Mouse (Mus musculus) heart, embryonic 15.5 days (tissue): Measurements from ENCODE around the gene H2-Ob. TPM values are rescaled to one million over a fixed set of nuclear protein-coding genes. Genes with fewer than 3 reads are reported as not detected.
A peak's percentile ranks its signal among the peaks of the same experiment; 100 is the strongest.

Experiments used
- ATAC-seq: fragments of 200-750 bp; cut with Nextera tagmentation; replicated peaks from 2 replicates; pipeline ENCODE4 v1.8.0; 2017; ENCODE audit warnings: low read depth, moderate TSS enrichment; ENCODE audit not compliant: insufficient number of reproducible peaks, insufficient read depth, low FRiP score
- H3K27ac ChIP-seq: fragments of 300-500 bp; sonication (generic); 2 replicates; pipeline ENCODE4 v1.5.1; 2015; ENCODE audit warnings: mild to moderate bottlenecking, inconsistent platforms
- H3K27me3 ChIP-seq: fragments of 300-500 bp; sonication (generic); 2 replicates; pipeline ENCODE4 v1.6.1; 2015; ENCODE audit warnings: inconsistent platforms
- H3K36me3 ChIP-seq: fragments of 300-500 bp; sonication (generic); 2 replicates; pipeline ENCODE4 v1.6.1; 2015; ENCODE audit warnings: mild to moderate bottlenecking, inconsistent platforms
- H3K4me1 ChIP-seq: fragments of 300-500 bp; sonication (generic); replicated peaks from 2 replicates; pipeline ENCODE4 v1.6.1; 2015; ENCODE audit warnings: inconsistent platforms
- H3K4me2 ChIP-seq: fragments of 300-500 bp; sonication (generic); 2 replicates; pipeline ENCODE4 v1.6.1; 2015; ENCODE audit warnings: inconsistent platforms, mild to moderate bottlenecking, moderate library complexity
- H3K4me3 ChIP-seq: fragments of 300-500 bp; sonication (generic); 2 replicates; pipeline ENCODE4 v1.5.1; 2015; ENCODE audit warnings: mild to moderate bottlenecking, inconsistent platforms
- H3K9ac ChIP-seq: fragments of 300-500 bp; sonication (generic); 2 replicates; pipeline ENCODE4 v1.6.1; 2015; ENCODE audit warnings: mild to moderate bottlenecking, inconsistent platforms
- H3K9me3 ChIP-seq: fragments of 300-500 bp; sonication (generic); replicated peaks from 2 replicates; pipeline ENCODE4 v1.6.1; 2016; ENCODE audit warnings: inconsistent platforms
- WGBS: fragments of 180-500 bp; shearing (Covaris S2); methylation state at CpG from one replicate; pipeline ENCODE4 v1.1.7; 2015; ENCODE audit warnings: mixed read lengths; 5-methylcytosine and 5-hydroxymethylcytosine counted together
- polyA plus RNA-seq: library from polyadenylated mRNA; unstranded; fragments of >200 nt; fragmentation: Nextera tagmentation; extraction: Ambion mirVana; gene quantifications from 2 replicates; pipeline ENCODE4 v1.2.1, GENCODE M21; 2015

Gene H2-Ob
- polyA plus RNA-seq, 1 experiment from 2014 or later: 0.14 TPM

- no peak for ATAC-seq
- H3K27ac ChIP-seq: no peak overlapping the region
- no peaks in the 10 kb centered on the region for H3K36me3 ChIP-seq
- H3K4me1 ChIP-seq: no peaks in the 10 kb centered on the region
- H3K4me2 ChIP-seq: no peak overlapping the region
- H3K9me3 ChIP-seq: no peaks in the 10 kb centered on the region
- no peaks in the 10 kb centered on the region; the same call in 1 of the 2 replicates for H3K27me3 ChIP-seq
- 56% methylated on average over 5 of the region's 5 CpGs for WGBS
- no peak overlapping the region for H3K9ac ChIP-seq
- H3K4me3 ChIP-seq: no peak overlapping the region
These were observed 47.8 kb downstream of the H2-Ob start for GRCm38 (mm10) chr17:34286501-34286900.

DNA sequence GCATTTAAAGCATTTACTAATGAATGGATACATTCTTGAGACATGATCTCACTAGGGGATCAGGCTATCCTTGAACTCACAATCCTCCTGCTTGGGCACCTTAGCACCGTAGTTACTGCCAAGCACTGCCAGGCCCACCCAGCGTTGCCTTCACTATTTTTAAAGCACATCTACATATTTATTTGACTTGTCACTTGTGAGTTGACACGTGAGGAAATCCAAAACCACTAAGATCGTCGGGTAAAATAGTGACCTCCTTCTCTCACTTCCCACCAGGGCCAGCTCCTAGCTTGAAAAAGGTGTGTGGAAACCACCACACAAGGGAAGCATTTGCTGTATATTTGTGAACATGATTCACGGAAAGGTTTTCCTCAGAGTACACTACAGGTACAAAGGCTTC is 48.3 kb downstream of the H2-Ob start:
- 63% methylated on average over 6 of the region's 6 CpGs for WGBS
- H3K27me3 ChIP-seq: no peaks in the 10 kb centered on the region

GRCm38 (mm10) chr17:34287648-34288047 is 48.9 kb downstream of the H2-Ob start, which contains the start of gene H2-Aa:
TSS of gene H2-Aa (minus strand) at chr17:34287823.
- Histone ChIP-seq H3K4me3 (no peak within 1 kb of the TSS), H3K27me3 (no peaks in the 10 kb centered on the region), H3K27ac (no peak within 1 kb of the TSS), H3K4me1 (no peaks in the 10 kb centered on the region), H3K9me3 (no peaks in the 10 kb centered on the region), H3K4me2 (no peak within 1 kb of the TSS), H3K36me3 (no peaks in the 10 kb centered on the region), H3K9ac (no peak within 1 kb of the TSS)
- no peak for ATAC-seq
- 21% methylated on average over 8 of the region's 8 CpGs for WGBS

More for the DNA sequence above, 48.3 kb downstream of the H2-Ob start:
- Histone ChIP-seq H3K4me2 (no peak overlapping the region), H3K4me3 (no peak overlapping the region), H3K9ac (no peak overlapping the region), H3K4me1 (no peaks in the 10 kb centered on the region), H3K27ac (no peak overlapping the region), H3K36me3 (no peaks in the 10 kb centered on the region), H3K9me3 (no peaks in the 10 kb centered on the region)
- ATAC-seq: no peak

DNA sequence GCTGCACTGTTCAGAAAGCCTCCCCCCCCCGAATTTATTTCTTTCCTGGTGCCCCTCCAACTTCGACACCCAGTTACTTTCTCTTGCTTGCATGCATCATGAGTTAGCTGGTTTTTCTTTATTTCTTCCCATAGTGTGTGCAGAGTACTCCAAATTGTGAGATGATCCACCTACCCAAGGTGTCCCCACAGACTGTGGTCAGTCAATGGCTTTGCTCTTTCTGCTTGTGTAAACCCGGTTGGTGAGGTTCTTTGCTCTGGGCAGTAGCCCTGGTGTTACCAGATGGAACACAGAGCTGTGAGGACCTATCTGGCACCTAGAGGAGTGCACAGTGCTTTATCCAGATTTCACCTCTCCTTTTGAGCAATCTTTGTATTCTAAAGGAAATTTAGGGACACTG is 49.4 kb downstream of the H2-Ob start:
- Histone ChIP-seq H3K27ac (no peak overlapping the region), H3K27me3 (no peaks in the 10 kb centered on the region), H3K4me3 (no peak overlapping the region), H3K36me3 (no peaks in the 10 kb centered on the region), H3K9ac (no peak overlapping the region), H3K9me3 (no peaks in the 10 kb centered on the region), H3K4me2 (no peak overlapping the region), H3K4me1 (no peaks in the 10 kb centered on the region)
- WGBS: 51% methylated on average over 3 of the region's 3 CpGs
- ATAC-seq: no peak

DNA sequence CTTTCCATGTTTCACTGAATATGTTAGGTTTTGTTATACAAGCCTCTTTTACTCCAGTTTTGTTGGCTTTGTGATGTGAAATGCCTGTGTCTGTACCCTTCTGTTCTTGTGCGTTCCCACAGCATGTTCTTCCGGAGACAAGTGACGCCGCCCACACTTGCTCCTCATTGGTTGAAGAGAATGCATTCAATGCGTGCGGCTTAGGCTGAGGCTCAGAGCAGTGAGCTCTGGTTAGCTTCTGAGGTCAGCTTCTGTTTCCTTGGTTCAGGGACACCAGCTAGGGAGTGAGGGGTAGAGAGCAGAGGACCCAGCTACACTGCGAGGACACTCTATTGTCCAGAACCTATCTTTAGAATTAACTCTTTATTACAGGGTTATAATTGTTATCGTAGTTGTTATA is 52.9 kb downstream of the H2-Ob start:
- no peaks in the 10 kb centered on the region for H3K27me3 ChIP-seq
- no peaks in the 10 kb centered on the region for H3K36me3 ChIP-seq
- no peaks in the 10 kb centered on the region for H3K9me3 ChIP-seq
- H3K4me3 ChIP-seq: no peak overlapping the region
- peak; percentile 82; the same call in 1 of the 2 replicates for ATAC-seq
- H3K4me1 ChIP-seq: peaks cover 5% of the 10 kb centered on the region
- 14% methylated on average over 8 of the region's 8 CpGs for WGBS
- H3K27ac ChIP-seq: no peak overlapping the region
- no peak overlapping the region for H3K9ac ChIP-seq
- H3K4me2 ChIP-seq: no peak overlapping the region

- WGBS: 83% methylated on average over 4 of the region's 4 CpGs
- no peak for ATAC-seq
- no peaks in the 10 kb centered on the region for H3K36me3 ChIP-seq
These were observed 53.9 kb downstream of the H2-Ob start for GRCm38 (mm10) chr17:34292570-34292969.

DNA sequence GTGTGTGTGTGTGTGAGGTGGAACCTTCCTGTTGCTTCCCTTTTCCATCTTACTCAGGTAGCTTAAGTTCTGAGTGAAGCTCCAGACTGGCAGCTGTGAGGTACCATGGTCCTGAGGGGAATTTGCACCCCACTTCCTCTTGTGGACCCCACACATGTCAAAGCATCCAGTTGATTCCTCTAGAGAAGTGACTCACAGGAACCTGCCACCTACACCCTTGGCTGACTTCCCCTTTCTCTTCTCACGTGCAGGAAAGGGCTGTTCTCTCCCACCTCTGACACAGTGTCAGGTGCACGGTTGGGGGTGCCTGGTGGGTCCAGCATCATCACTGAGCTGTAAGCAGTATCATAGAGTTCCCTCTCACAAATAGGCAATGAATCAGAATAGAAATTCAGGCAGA is 54.8 kb downstream of the H2-Ob start:
- ATAC-seq: no peak
- WGBS: 30% methylated on average over 2 of the region's 2 CpGs
- Histone ChIP-seq H3K27ac (no peak overlapping the region), H3K4me1 (peaks cover 5% of the 10 kb centered on the region), H3K9me3 (no peaks in the 10 kb centered on the region), H3K4me3 (no peak overlapping the region), H3K36me3 (no peaks in the 10 kb centered on the region), H3K27me3 (no peaks in the 10 kb centered on the region), H3K9ac (no peak overlapping the region), H3K4me2 (no peak overlapping the region)

More at GRCm38 (mm10) chr17:34292570-34292969, 53.9 kb downstream of the H2-Ob start:
- Histone ChIP-seq H3K9me3 (no peaks in the 10 kb centered on the region), H3K4me1 (peaks cover 5% of the 10 kb centered on the region), H3K9ac (no peak overlapping the region), H3K27ac (no peak overlapping the region), H3K27me3 (no peaks in the 10 kb centered on the region), H3K4me3 (no peak overlapping the region), H3K4me2 (no peak overlapping the region)

DNA sequence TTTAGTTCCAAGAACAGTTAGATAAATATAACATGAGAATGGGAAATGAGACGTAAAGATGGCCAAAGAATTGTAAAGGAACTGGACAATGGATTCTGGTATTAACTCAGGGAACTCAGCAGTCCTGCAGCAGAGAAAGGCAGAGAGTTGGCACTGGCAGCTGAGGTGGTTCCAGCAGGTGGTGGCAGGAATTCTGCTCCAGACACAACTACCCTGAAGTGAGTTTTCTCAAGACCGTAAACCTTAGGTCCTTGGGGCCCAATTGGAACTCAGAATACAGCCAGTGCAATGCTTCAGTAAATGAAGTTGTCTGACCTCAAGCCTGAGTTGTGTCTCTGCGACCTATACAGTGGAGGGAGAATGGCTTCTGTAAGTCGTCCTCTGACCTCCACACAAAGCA is 55.5 kb downstream of the H2-Ob start:
- 61% methylated on average over 4 of the region's 4 CpGs for WGBS
- H3K9me3 ChIP-seq: no peaks in the 10 kb centered on the region
- no peaks in the 10 kb centered on the region for H3K27me3 ChIP-seq
- H3K36me3 ChIP-seq: no peaks in the 10 kb centered on the region
- H3K9ac ChIP-seq: no peak overlapping the region
- no peak overlapping the region for H3K4me3 ChIP-seq
- H3K4me2 ChIP-seq: no peak overlapping the region
- H3K27ac ChIP-seq: no peak overlapping the region
- peaks cover 5% of the 10 kb centered on the region for H3K4me1 ChIP-seq
- ATAC-seq: no peak

GRCm38 (mm10) chr17:34295307-34295706 is 56.6 kb downstream of the H2-Ob start:
- H3K27ac ChIP-seq: no peak overlapping the region
- no peaks in the 10 kb centered on the region for H3K27me3 ChIP-seq
- ATAC-seq: no peak
- H3K9me3 ChIP-seq: no peaks in the 10 kb centered on the region
- peaks cover 5% of the 10 kb centered on the region for H3K4me1 ChIP-seq
- no peak overlapping the region for H3K4me2 ChIP-seq
- H3K36me3 ChIP-seq: no peaks in the 10 kb centered on the region
- H3K4me3 ChIP-seq: no peak overlapping the region
- H3K9ac ChIP-seq: no peak overlapping the region

DNA sequence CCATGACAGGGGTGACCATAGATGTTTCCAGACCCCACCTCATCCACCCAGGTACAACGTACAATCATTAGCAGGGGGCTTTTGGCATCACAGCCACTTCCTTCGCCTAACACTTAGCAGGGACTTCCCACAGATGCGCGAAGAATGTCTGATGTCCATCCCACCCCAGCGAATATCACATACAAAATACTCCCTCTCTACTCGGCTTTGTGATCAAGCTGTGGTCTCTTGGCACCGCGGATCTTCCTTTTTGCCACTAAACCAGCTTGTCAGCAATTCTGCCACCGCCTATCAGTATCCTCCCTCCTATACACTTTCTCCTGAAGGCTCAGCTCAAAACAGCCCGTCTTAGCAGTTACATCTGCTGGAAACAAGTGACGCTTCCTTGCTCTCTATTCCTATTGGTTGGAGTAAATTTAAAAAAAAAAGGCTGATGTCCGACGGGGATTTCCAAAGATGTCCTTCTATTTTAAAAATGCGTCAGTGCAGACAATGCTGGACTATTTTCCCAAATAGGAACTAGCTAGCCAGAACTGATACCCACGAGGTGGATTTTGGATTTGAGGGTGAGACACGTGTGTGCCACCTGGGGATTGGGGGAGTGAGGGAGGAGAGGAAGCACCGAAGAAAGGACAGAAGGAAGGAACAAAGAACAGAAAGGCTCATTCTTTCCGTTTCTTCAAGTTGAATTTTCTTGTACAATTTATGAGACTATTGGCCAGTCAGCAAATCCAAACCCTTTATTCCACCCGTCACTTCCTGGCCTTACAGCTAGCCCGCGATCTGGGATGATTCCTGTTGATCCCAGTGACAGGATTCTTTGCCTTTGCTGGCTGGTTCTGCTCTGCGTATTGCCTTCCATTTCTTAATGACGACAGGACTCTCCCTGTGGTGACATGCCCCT is 57.4 kb downstream of the H2-Ob start:
- Histone ChIP-seq H3K36me3 (no peaks in the 10 kb centered on the region), H3K27me3 (no peaks in the 10 kb centered on the region), H3K4me1 (peaks cover 5% of the 10 kb centered on the region), H3K9me3 (no peaks in the 10 kb centered on the region), H3K9ac (no peak overlapping the region), H3K4me2 (peak overlapping the region; percentile 60), H3K4me3 (peak overlapping the region; percentile 39), H3K27ac (no peak overlapping the region)
- 25% methylated on average over 23 of the region's 23 CpGs for WGBS
- no peak; the same call in 1 of the 2 replicates for ATAC-seq

- ATAC-seq: no peak
- H3K9me3 ChIP-seq: no peaks in the 10 kb centered on the region
- no peak overlapping the region for H3K4me2 ChIP-seq
- no peak overlapping the region for H3K4me3 ChIP-seq
- no peak overlapping the region for H3K27ac ChIP-seq
- peaks cover 5% of the 10 kb centered on the region for H3K4me1 ChIP-seq
- no peaks in the 10 kb centered on the region for H3K27me3 ChIP-seq
- no peak overlapping the region for H3K9ac ChIP-seq
- no peaks in the 10 kb centered on the region for H3K36me3 ChIP-seq
- 59% methylated on average over 3 of the region's 3 CpGs for WGBS
These were observed 60.7 kb downstream of the H2-Ob start for GRCm38 (mm10) chr17:34299356-34299755.

DNA sequence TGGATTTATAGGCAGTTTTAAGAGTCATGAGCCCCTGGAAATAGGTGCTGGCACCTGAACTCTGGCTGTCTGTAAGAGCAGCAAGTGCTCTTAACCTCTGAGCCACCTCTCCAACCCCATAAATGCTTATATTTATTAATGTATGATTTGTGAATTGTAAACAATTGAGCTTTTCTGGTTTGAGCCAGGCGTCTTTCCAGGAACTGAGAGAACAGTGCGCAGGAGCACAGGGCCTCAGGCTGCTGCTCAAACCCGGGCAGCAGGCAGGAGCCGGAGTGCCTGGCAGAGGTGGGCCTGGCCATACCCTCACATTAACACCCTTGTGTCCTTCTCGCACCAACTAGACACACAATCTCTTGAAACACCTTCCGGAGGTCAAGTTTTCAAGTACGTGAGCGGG is 61.4 kb downstream of the H2-Ob start:
- no peaks in the 10 kb centered on the region for H3K27me3 ChIP-seq
- no peak overlapping the region for H3K27ac ChIP-seq
- ATAC-seq: no peak
- peaks cover 5% of the 10 kb centered on the region for H3K4me1 ChIP-seq
- H3K4me2 ChIP-seq: no peak overlapping the region
- H3K36me3 ChIP-seq: no peaks in the 10 kb centered on the region
- 87% methylated on average over 8 of the region's 8 CpGs for WGBS
- no peak overlapping the region for H3K4me3 ChIP-seq
- H3K9me3 ChIP-seq: no peaks in the 10 kb centered on the region
- H3K9ac ChIP-seq: no peak overlapping the region
